Mouse (Mus musculus) heart, adult 18-20 months (tissue): ENCODE measurements at regions not wholly inside any gene's neighbourhood (a gene's known extent, or its start where the extent isn't known, plus 50 kb on each side); places are given as distances from the start of the nearest gene placed in this dataset.

ENCODE experiments used
- DNase-seq, 2 experiments: peaks; one replicate each; pipeline ENCODE4 v3.0.0; 2021 to 2022; ENCODE audit warnings: mixed read lengths in 1 of 2

DNA sequence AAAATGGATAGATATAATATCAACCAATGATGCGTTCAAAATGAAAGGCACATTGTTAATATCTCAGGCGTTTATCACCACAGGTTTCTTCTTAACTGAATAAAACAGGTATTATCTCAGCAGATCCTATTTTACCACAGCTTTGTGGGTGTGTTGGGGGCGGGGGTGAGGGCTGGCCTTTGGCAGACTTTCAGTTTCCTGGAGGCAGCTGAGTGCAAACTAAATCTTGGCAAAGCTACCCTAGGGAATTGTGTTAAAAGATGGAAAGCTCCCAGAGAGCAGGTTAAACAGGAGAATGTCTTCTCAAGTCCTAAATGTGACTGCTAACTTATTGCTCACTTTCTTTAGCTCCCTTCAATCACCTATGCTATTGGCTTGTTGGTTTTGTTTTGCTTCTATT, 223.8 kb downstream of the Kdm4c start:
- no peak for DNase-seq

DNA sequence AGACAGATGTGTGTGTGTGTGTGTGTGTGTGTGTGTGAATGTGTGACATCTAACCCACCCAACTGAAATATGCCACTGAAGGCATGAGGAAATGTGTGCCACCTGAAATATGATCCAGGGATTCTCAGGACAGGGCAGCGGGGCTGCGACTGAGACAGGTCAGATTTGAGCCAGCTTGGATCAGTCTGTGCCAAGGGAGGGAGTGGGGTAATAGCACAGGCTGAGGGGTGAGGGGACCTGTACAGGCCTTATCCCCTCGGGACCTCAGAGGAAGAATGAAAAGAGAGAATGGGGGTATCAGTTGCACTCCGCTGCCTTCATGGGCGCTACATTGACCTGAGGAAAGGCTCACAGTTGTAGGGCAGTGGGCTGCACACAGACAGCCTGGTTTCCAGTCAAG, 270.2 kb downstream of the Kdm4c start:
- DNase-seq, result no peak

GRCm38 (mm10) chr4:74553888-74554287, 311.6 kb downstream of the Kdm4c start:
- no peak for DNase-seq

DNA sequence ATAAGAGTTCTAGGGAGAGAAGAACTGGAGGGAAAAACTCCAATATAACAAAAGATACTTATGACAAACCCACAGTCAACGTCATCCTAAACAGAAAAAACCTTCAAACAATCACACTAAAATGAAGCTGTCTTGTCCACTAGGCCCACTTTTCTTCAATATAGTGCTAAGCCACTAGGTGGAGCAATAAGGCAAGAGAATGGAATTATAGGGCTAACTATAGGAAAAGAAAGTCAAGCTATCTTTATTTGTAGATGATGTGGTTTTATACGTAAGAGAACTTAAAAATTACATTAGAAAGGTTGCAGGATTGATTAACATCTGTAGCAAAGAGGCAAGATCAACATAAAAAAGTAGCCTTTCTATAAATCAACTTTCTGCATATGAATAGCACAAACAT, 321.3 kb downstream of the Kdm4c start:
- DNase-seq, result peak; percentile 3 to 49

- DNase-seq, result peak in 1 of 2 experiments; percentile 15
These were observed 344.1 kb downstream of the Kdm4c start for GRCm38 (mm10) chr4:74586400-74586799.

DNA sequence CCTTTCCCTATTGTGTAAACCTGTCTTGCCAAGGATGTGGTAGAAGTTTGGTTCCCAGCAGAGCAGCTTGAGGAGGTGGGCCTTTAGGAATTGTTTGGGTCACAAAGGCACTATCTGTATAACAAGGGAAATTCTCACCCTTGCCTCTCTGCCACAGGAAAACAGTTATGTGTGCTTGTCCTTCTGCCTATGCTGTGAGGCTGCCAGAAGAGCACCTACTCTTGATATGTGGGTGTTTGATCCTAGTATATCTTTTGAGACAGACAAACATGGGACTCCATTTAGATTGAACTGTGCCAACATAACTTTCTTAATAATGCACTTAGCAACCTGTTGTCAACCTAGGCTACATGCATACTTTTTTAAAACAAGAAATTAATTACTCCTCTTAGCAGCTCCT, 344.8 kb downstream of the Kdm4c start:
- no peak for DNase-seq

- peak; percentile 28 to 52 for DNase-seq
These were observed 346.5 kb downstream of the Kdm4c start for GRCm38 (mm10) chr4:74588761-74589160.

DNA sequence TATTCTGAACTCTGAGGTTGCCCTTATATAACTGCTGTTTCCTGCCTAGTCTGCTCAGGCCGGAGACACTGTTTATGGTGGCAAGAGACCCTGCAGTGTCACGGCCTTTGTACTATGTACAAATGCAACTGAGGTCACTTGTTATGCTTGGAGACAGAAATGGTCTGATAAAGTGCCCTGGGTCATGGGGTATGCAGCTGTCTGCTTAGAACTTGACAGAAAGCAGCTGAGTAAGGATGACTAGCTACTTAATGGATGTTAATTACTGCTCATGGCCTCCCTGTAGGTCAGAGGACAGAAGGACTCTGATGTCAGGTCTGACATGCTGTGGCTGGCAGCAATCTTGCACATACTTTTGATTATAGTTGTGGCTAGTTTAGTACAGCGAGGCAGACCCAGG, 370.7 kb downstream of the Kdm4c start:
- peak; percentile 20 to 26 for DNase-seq
